Mouse (Mus musculus): ENCODE measurements around the gene Brms1.
"Not testable (repeated sequence)": the region's sequence is repeated elsewhere in the genome, so short reads cannot be mapped to it uniquely, and the experiment has no call there.

Gene Brms1

DNA sequence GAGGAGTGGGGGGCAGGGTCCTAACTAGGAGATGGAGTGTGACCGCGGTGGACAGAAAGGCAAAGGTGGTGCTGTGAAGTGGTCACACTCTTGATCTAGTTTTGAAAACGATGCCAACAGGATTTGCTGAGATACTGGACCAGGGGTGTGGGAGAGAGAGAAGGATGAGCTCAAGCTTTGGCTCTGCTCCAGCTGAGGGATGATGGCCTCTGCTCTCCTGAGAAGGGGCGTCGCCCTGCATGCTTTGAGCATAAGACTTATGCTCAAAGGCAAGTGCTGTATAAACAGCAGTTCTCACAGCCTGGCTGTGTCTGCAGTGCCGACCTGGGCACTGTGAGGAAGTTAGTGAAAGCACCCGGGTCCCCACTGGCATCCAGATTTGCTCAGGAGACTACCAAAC is 23.9 kb downstream of the Brms1 start:
- DNase-seq (ENCODE audit: low read depth, low spot score) = peak; percentile 83

DNA sequence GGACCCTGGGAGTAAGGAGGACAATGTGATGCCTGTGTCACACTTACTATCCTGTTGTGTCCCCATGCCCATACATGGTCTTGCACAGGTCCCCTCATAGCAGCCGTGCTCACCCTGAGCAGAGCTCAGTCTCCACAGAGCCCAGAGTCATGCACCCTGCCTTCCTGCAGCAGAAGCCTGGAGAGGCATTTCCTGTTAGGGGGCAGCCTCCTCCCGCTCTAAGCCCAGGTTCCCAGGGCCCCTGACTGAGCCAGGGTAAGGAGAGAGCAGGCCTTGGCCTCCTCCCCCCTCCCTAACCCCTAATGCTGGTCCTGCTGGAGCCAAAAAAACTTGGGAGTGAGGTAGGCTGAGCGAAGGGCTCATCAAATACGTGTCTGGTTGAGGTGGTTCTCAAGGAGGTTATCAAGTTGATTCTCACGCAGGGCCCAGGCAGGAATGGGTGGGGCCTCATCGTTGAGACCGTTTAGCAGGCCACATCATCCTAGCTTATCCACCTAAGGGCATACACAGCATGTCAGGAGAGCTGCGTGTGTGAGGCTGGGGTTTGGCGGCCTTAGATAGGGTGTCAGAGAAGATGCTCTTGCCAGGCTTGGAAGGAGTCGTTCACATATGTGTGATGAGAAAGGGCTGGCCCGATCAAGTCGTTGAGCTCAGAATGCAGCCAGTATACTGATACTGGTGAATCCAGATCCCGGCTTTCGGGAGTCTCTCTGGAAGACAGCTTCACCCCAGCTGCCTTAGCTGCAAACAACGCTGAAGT is 26.1 kb downstream of the Brms1 start:
- DNase-seq (ENCODE audit: low read depth, low spot score) = no peak

DNA sequence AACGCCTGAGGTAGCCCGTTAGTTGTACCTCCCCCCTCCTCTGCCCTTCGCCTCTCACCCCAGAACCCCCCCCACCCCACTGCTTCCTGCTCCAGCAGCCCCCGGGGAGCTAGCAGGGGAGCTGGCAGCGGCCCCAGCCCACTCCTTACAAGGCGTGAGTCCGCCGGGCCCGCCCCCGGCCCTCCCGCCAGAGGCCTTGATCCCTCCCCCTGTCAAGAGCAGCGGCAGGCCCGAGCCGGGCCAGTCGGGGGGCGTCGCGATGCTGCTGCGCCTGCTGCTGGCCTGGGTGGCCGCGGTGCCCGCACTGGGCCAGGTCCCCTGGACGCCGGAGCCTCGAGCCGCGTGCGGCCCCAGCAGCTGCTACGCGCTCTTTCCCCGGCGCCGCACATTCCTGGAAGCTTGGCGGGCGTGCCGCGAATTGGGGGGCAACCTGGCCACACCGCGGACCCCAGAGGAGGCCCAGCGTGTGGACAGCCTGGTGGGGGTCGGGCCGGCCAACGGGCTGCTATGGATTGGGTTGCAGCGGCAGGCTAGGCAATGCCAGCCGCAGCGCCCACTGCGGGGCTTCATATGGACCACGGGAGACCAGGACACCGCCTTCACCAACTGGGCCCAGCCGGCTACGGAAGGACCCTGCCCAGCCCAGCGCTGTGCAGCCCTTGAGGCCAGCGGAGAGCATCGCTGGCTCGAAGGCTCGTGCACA is 26.9 kb downstream of the Brms1 start, which contains the start of gene Cd248:
Gene Cd248 (plus strand): TSS at position 212 of the 703 bp plus-strand sequence.
- DNase-seq (ENCODE audit: low read depth, low spot score) = peak; percentile 84

DNA sequence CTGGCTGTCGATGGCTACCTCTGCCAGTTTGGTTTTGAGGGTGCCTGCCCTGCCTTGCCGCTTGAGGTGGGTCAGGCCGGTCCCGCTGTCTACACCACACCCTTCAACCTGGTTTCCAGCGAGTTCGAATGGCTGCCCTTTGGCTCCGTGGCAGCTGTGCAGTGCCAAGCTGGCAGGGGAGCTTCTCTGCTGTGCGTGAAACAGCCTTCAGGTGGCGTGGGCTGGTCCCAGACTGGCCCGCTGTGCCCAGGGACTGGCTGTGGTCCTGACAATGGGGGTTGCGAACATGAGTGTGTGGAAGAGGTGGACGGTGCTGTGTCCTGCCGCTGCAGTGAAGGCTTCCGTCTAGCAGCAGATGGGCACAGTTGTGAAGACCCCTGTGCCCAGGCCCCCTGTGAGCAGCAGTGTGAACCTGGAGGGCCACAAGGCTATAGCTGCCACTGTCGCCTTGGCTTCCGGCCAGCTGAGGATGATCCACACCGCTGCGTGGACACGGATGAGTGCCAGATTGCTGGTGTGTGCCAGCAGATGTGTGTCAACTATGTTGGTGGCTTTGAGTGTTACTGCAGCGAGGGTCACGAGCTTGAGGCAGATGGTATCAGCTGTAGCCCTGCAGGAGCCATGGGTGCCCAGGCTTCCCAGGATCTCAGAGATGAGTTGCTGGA is 27.5 kb downstream of the Brms1 start:
- no peak for DNase-seq (ENCODE audit: low read depth, low spot score)

DNA sequence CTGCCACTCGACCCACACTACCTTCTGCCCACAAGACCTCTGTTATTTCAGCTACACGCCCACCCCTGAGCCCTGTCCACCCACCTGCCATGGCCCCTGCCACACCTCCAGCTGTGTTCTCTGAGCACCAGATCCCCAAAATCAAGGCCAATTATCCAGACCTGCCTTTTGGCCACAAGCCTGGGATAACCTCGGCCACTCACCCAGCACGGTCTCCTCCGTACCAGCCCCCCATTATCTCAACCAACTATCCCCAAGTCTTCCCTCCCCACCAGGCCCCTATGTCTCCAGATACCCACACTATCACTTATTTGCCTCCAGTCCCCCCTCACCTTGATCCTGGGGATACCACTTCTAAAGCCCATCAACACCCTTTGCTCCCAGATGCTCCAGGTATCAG is 28.3 kb downstream of the Brms1 start:
- no peak for DNase-seq (ENCODE audit: low read depth, low spot score)

DNA sequence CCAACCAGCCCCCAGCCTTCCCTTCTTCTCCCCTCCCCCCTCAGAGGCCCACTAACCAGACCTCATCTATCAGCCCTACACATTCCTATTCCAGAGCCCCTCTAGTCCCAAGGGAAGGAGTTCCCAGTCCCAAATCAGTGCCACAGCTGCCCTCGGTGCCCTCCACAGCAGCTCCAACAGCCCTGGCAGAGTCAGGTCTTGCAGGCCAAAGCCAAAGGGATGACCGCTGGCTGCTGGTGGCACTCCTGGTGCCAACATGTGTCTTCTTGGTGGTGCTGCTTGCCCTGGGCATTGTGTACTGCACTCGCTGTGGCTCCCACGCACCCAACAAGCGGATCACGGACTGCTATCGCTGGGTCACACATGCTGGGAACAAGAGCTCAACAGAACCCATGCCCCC is 28.8 kb downstream of the Brms1 start:
- DNase-seq (ENCODE audit: low read depth, low spot score) = no peak

DNA sequence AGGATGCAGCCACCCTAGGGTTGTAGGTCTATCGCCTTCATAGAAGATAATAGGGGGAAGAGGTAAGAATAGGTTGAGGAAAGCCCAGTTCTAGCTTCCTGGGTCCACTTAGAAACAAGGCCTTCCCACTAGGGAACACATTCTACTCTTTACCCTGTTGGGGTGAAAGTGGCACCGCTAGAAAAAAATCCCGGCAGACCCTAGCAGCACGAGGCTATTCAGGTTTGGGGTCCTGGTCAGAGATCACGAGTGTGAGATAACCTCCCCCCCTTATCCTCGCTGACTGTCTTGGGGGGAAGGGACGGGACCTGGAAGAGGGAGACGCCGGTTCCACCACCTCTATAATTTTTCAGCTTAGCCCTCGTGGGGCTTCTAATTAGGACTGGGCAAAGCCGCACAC is 29.9 kb downstream of the Brms1 start:
- DNase-seq (ENCODE audit: low read depth, low spot score) = no peak

DNA sequence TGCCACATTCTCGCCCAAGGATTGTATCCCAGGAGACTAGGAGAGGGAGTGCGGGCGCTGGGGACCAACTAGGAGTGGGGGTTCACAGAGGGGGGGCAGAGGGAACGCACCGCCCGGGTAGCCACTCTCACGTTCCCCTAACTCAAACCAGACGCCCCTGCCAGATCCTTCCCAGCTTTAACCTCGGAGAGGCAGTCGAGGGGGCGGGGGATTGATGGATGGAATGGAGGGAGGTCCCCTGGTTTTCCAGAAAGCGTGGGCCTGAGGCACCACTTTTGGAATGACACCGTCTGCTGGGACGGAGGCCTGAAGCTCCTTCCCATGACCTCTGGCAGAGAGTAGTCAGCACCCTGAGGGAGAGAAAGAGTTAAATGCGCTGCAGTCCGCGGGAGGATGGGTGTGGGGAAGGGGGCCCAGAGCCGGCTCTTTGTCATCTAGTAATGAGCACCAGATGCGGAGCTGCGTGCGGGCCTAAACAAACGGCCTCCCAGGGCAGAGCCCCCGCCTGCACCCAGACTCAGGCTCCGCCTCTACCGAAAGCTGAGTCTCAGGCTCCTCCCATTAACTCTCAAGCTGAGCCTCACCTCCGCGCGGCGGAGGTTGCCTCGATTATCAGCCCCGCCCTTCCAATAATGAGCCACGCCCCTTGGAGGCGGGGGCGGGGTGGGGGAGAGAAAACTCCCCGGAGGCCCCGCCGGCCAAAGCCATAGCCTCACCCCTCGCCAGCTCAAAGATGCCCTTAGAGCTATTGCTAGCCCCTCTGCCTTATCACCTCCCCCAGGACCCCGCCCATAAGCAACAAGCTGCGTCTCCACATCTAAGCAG is 30.6 kb downstream of the Brms1 start:
- peak; percentile 77 for DNase-seq (ENCODE audit: low read depth, low spot score)

DNA sequence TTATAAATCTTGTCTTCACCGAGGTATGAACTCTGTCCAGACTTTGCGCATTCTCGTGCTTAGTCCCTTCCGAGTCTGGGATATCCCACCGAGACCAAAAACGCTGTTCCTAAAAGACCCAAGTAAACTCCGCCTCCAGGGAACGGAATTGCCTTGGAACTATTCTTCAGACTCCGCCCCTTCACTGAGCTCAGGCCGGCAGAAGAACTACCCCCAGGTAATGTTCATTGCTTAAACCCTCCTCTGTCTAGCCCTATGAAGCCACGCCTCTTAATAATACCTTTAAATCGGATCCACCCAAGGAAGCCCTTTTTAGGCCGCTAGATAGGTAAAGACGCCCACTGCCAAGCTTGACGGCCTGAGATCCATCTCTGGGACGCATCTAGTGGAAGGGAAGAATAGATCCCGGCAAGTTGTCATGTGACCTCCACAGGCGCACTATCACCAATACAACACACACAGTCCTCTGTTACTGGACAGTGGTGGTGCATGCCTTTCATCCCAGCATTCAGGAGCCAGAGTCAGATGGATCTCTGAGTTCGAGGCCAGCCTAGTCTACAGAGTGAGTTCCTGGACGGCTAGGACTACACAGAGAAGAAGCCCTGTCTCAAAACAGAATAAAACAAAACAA is 31.4 kb downstream of the Brms1 start:
- no peak for DNase-seq (ENCODE audit: low read depth, low spot score)

DNA sequence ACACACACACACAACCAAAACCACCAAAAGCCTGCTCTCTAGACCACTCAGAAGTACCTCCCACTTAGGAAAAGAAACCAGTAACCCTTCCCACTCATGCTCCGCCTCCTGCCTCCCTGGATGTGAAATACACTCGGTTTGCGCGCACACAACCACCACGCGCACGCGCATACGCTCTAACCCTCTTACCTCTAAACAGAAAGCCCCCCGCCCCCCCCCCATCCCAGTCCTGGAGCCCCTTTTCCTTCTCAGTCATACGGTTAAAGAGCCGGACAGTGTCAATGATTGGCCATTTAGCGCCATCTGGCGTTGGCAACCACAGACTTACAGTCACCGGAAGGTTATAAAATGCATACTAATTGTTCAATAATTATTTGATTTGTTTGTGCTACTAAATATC is 31.9 kb downstream of the Brms1 start:
- DNase-seq (ENCODE audit: low read depth, low spot score) = no peak

DNA sequence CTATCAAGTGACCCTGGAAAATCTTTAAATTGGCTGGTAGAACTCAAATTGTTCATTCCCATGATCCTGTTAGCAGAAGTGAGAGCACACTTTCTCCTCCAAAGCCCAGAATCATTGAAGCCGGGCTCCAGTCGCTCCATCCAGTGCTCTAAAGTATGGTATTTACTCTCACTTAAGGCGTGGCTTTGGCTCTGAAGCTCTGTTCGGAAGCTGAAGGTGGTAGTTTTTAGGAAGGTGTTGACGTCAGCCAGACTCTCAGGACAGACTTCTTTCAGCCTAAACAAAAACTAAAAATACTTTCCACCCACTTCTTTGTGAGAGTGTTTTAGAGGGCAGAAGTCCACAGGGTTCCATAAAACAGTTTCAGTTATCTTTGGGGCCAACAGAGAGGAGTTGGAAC is 32.4 kb downstream of the Brms1 start:
- DNase-seq (ENCODE audit: low read depth, low spot score) = no peak

DNA sequence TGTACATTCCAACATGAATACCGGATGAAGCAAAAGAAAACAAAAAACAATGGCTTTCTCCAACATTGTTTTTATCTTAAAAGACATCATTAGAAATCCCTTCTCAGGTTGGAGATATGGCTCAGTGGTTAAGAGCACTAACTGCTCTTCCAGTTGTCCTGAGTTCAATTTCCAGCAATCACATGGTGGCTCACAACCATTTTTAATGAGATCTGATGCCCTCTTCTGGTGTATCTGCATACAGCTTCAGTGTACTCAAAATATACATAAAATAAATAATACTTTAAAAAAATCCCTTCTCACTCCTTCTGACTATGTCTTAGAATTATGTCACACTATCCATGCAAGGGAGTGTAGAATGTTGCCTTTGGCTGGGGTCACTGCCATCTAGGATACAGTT is 38.1 kb downstream of the Brms1 start:
- DNase-seq (ENCODE audit: low read depth, low spot score) = no peak

DNA sequence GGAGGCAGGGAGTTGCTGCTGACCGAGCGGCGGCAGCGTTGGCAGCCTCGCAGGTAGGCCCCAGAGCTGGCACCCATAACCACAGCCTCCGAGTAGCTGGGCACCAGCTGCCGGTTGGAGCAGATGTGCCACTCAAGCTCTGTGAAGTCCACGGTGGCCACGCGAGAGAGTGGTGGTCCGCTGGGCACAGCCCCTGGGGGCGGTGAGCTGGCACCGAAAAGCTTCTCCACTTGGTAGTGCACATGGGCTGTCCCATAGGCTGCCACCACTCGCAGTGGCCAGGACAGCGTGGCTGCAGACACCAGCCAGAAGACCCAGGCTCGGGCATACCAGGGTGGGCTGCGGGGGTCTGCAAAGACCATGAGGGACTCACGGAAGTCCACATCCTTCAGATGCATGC is 40.9 kb downstream of the Brms1 start:
- DNase-seq (ENCODE audit: low read depth, low spot score) = no peak

DNA sequence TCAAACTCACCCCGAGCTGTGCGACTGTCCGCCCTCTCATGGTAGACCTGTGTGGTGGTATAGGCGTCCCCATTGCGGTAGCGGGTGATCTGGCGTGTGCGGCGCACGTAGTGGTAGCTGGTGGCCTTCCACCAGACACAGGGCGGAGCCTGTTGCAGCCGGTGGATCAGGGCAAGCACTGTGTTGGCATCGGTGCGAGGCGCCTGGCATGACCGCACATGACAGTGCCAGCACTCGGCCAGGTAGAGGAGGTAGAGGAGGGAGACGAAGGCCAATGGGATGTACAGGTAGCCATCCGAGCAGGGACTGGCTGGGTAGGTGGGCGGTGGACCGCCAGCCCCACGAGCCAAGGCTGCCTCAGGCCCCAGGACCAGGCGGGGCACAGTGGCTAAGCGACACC is 41.4 kb downstream of the Brms1 start:
- no peak for DNase-seq (ENCODE audit: low read depth, low spot score)

DNA sequence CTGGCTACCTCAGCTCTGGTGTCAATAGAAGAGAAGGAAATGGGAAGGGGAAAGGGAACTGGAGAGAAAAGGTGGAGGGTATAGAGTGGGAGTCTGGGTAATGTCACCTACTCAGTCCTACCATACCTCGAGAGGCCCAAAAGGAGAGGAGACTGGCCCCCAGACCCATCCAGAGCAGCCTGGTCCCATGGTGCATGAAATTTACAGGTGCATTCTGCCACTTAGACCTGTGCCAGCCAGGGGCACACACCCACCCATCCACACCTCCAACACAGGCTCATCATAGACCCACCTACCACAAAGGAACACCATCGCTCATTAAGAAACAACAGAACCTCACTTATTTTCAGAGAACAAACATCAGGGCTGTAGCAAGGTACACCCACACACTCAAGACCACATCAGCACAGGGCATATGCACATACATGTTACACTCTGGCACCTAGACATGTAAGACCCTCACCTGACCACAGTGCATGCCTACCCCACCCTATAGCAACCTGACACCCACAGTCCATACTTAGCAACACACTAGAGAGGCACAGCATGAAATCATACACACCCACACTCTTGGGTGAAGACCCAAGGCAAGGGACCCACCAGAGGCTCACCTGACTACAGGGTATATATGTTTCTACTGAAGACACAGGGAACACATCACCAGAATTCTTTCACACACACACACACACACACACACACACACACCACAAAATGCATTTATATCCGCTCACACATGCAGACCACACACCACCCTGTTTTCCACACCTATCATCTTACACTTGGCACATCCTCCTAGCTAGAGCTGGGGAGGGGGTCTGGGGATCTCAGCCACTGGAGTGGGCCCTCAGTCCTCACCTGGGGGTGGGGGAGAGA is 43.0 kb downstream of the Brms1 start:
- DNase-seq (ENCODE audit: low read depth, low spot score) = no peak

DNA sequence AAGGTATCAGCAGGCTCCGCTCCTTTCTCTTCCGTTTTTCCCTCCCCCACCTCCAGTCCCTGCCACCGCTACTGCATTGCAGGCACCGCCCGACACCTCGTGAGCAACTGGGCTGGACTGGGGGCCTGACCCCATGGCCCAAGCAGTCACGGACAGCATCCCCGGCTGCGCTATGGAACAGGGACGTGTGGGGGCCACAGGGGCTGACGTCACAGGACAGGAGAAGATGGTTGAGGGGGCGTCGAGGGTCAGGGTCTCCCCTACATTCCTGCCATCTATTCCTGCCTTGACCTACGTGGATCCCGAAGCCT is 43.6 kb downstream of the Brms1 start:
- DNase-seq (ENCODE audit: low read depth, low spot score) = no peak

DNA sequence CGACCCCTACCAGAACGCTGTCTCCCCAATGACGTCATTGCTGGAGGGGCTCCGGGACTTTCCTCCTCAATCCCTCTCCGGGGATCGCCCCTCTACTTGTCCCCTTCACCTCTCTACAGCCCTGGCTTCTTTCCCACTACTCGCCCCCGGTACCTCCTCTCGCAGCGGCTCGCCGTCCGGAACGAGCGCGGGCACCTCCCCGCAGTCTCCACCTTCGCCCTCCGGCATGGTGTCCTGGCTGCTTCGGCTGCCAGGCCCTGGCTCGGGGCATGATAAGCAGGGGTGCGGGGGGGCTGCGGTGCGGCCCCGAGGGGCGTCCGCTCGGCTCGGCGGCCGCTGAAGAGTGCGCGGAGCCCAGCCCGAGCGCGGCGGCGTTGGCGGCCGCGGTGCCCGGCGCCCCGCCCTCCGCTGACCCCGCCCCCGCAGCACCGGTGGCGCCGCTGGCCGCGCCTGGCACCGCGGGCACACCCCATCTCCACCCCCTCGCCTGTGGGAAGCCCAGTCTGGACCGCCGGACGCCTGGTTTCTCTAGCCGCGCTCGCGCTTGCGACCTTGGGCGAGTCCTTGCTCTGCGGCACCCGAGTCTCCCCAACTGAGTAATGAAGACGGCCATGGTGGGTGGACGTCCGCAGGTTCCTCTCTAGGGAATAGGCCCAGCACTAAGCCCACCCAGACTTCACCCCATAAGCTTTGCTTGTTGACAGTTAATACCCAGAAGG is 44.1 kb downstream of the Brms1 start, which contains the start of gene Tmem151a:
Gene Tmem151a (minus strand): TSS at position 387 of the 719 bp plus-strand sequence.
- DNase-seq (ENCODE audit: low read depth, low spot score) = no peak

DNA sequence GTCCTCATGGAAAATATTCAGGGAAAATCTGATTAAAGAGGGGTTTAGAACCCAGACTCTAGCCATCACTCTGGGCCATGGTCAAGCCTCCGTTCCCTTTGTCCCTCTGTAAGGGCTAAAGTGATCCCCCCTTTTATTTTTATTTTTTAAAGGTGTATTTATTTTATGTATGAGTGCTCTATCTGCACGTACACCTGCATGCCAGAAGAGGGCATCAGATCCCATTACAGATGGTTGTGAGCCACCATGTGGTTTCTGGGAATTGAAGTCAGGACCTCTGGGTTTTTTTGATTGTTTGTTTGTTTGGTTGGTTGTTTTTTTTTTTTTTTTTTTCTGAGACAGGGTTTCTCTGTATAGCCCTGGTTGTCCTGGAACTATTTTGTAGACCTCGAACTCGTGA is 45.4 kb downstream of the Brms1 start:
- not testable (repeated sequence) for DNase-seq (ENCODE audit: low read depth, low spot score)

DNA sequence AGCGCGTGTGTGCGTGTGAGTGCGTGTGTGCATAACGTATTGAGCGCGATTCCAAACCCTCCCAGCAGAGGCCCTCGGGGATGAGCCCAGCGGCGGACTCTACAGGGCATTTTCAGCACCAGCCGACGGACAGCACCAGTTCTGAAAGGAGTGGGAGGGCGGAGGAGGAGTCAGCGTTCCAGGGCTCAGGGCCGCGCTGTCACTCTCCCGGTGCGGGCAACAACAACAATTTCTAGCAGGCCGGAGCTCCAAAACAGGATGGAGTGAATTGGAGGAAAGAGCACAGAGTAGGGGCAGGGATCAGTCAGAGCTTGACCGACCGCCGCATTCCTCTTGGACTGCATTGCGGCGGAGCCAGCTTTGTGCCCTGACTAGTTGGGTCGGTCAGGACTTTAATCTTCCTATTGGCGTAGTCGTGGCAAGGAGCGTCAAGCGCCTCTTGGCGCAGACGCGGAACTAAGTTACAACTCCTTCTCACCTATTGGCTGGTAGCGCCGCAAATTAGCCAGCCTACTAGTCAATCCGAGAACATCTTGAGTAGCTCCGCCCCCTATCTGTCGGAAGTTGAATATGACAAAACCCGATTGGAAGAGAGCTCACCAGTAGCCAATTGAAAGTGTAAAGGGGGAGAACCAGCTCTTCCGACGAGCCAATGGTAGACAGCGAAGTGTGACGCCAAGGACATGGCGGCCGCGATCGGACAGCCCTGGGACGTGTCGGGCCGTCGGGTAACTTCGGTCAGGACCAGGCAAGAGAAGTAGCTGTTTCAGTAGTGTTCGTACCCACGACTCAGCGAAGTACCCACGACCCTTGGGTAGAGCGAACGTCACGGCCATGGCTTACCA is 47.0 kb downstream of the Brms1 start, which contains the start of gene Yif1a:
Gene Yif1a (plus strand): TSS at position 655 of the 845 bp plus-strand sequence.
- peak; percentile 97 for DNase-seq (ENCODE audit: low read depth, low spot score)
